Mouse (Mus musculus) liver, postnatal 0 days (tissue): ENCODE results near the gene Nr6a1. TPM values are rescaled to one million over a fixed set of nuclear protein-coding genes. Genes with fewer than 3 reads are reported as not detected.

Experiments
- ATAC-seq: fragments of 200-750 bp; cut with Nextera tagmentation; 2 replicates; pipeline ENCODE4 v1.8.0; 2017; ENCODE audit warnings: mild to moderate bottlenecking, moderate library complexity
- DNase-seq: peaks from one replicate; pipeline ENCODE4 v3.0.0-alpha.2; 2016
- H3K27ac ChIP-seq: fragments of 300-500 bp; sonication (generic); 2 replicates; pipeline ENCODE4 v1.5.1; 2014; ENCODE audit warnings: antibody characterized with exemption, moderate library complexity, mild to moderate bottlenecking, low read depth
- H3K27me3 ChIP-seq: fragments of 300-500 bp; sonication (generic); 2 replicates; pipeline ENCODE4 v1.6.1; 2014; ENCODE audit warnings: low read length, control low read depth, mixed read lengths; ENCODE audit not compliant: insufficient read depth
- H3K36me3 ChIP-seq: fragments of 300-500 bp; sonication (generic); replicated peaks from 2 replicates; pipeline ENCODE4 v1.6.1; 2014; ENCODE audit warnings: mild to moderate bottlenecking, control low read depth, low read length, moderate library complexity, mixed read lengths; ENCODE audit not compliant: insufficient read depth
- H3K4me1 ChIP-seq: fragments of 300-500 bp; sonication (generic); 2 replicates; pipeline ENCODE4 v1.6.1; 2014; ENCODE audit warnings: antibody characterized with exemption, mild to moderate bottlenecking, control low read depth; ENCODE audit not compliant: insufficient read depth
- H3K4me2 ChIP-seq: fragments of 300-500 bp; sonication (generic); 2 replicates; pipeline ENCODE4 v1.6.1; 2014; ENCODE audit warnings: low read depth, mild to moderate bottlenecking, low read length, moderate library complexity, mixed read lengths
- H3K4me3 ChIP-seq: fragments of 300-500 bp; sonication (generic); 2 replicates; pipeline ENCODE4 v1.5.1; 2014; ENCODE audit warnings: low read depth, low read length
- H3K9ac ChIP-seq: fragments of 300-500 bp; sonication (generic); replicated peaks from 2 replicates; pipeline ENCODE4 v1.6.1; 2014; ENCODE audit warnings: mild to moderate bottlenecking, moderate library complexity
- H3K9me3 ChIP-seq: fragments of 300-500 bp; sonication (generic); 2 replicates; pipeline ENCODE4 v1.6.1; 2016; ENCODE audit warnings: mild to moderate bottlenecking, control low read depth, low read length, mixed read lengths
- CTCF ChIP-seq: sonication (generic); IDR thresholded peaks from 2 replicates; pipeline ENCODE4 v1.5.1; 2016; ENCODE audit warnings: antibody characterized with exemption, low read depth
- EP300 ChIP-seq: IDR thresholded peaks from 2 replicates; pipeline ENCODE4 v1.6.1; 2016; ENCODE audit warnings: antibody characterized with exemption, low read depth, mild to moderate bottlenecking
- WGBS: fragments of 180-500 bp; shearing (Covaris S2); extraction: QIAGEN DNeasy Blood & Tissue Kit; methylation state at CpG from one replicate; pipeline ENCODE4 v1.1.7; 2014; ENCODE audit not compliant: insufficient replicate concordance; 5-methylcytosine and 5-hydroxymethylcytosine counted together
- polyA plus RNA-seq: library from polyadenylated mRNA; unstranded; fragments of >200 nt; fragmentation: Nextera tagmentation; extraction: Ambion mirVana; gene quantifications from 2 replicates; pipeline ENCODE4 v1.2.1, GENCODE M21; 2015

Nr6a1 gene
- polyA plus RNA-seq: 0.83 and 1.1 TPM in 2 replicates

GRCm38 (mm10) chr2:38927115-38927979, at the start of gene Nr6a1:
Nr6a1 (minus strand) TSS chr2:38927688.
- H3K4me1 ChIP-seq: peaks cover 22% of the 10 kb centered on the region
- H3K27ac ChIP-seq: peak within 1 kb of the TSS; percentile 52
- 7% methylated on average over 19 of the region's 19 CpGs for WGBS
- no peak for TF ChIP-seq EP300
- TF ChIP-seq CTCF: peak; percentile 91
- H3K4me3 ChIP-seq: peak within 1 kb of the TSS; percentile 79
- peak; percentile 79 for DNase-seq
- H3K4me2 ChIP-seq: peak within 1 kb of the TSS; percentile 99
- no peaks in the 10 kb centered on the region for H3K9me3 ChIP-seq
- H3K27me3 ChIP-seq: peaks cover 22% of the 10 kb centered on the region
- ATAC-seq: peak; percentile 58
- H3K9ac ChIP-seq: no peak within 1 kb of the TSS; the same call in 1 of the 2 replicates
- no peaks in the 10 kb centered on the region for H3K36me3 ChIP-seq

GRCm38 (mm10) chr2:38975941-38976805, 48.7 kb upstream of the Nr6a1 start:
- Histone ChIP-seq H3K27ac (no peak overlapping the region), H3K4me1 (no peaks in the 10 kb centered on the region), H3K27me3 (no peaks in the 10 kb centered on the region), H3K36me3 (no peaks in the 10 kb centered on the region), H3K9ac (no peak overlapping the region), H3K9me3 (no peaks in the 10 kb centered on the region), H3K4me2 (no peak overlapping the region), H3K4me3 (no peak overlapping the region)
- ATAC-seq (peak; percentile 73), DNase-seq (no peak)
- 76% methylated on average over 20 of the region's 21 CpGs for WGBS
- no peak for TF ChIP-seq CTCF
- TF ChIP-seq EP300: no peak

- no peaks in the 10 kb centered on the region for H3K36me3 ChIP-seq
- 77% methylated on average over 3 of the region's 3 CpGs for WGBS
- no peak overlapping the region for H3K4me3 ChIP-seq
- H3K4me2 ChIP-seq: no peak overlapping the region
- no peaks in the 10 kb centered on the region for H3K9me3 ChIP-seq
- no peak overlapping the region for H3K27ac ChIP-seq
- ATAC-seq (no peak; the same call in 1 of the 2 replicates), DNase-seq (no peak)
- H3K9ac ChIP-seq: no peak overlapping the region
- TF ChIP-seq EP300 (no peak), CTCF (no peak)
- H3K27me3 ChIP-seq: no peaks in the 10 kb centered on the region
- peaks cover 2% of the 10 kb centered on the region; the same call in 1 of the 2 replicates for H3K4me1 ChIP-seq
These were observed 47.7 kb upstream of the Nr6a1 start for GRCm38 (mm10) chr2:38975181-38975580.

GRCm38 (mm10) chr2:38974171-38974570, 46.7 kb upstream of the Nr6a1 start:
- Histone ChIP-seq H3K27me3 (no peaks in the 10 kb centered on the region), H3K9me3 (no peaks in the 10 kb centered on the region), H3K4me1 (peaks cover 8% of the 10 kb centered on the region; the same call in 1 of the 2 replicates), H3K4me3 (no peak overlapping the region), H3K4me2 (no peak overlapping the region), H3K36me3 (no peaks in the 10 kb centered on the region), H3K9ac (no peak overlapping the region), H3K27ac (no peak overlapping the region)
- DNase-seq: no peak
- WGBS: 48% methylated on average over 2 of the region's 2 CpGs
- ATAC-seq: no peak
- TF ChIP-seq EP300: no peak
- no peak for TF ChIP-seq CTCF

GRCm38 (mm10) chr2:38973701-38974100, 46.2 kb upstream of the Nr6a1 start:
- H3K4me1 ChIP-seq: peaks cover 8% of the 10 kb centered on the region; the same call in 1 of the 2 replicates
- no peak for TF ChIP-seq EP300
- TF ChIP-seq CTCF: no peak
- H3K27ac ChIP-seq: no peak overlapping the region
- DNase-seq (no peak), ATAC-seq (no peak)
- no peaks in the 10 kb centered on the region for H3K9me3 ChIP-seq
- no peak overlapping the region for H3K4me2 ChIP-seq
- WGBS: 73% methylated on average over 7 of the region's 7 CpGs
- no peak overlapping the region for H3K4me3 ChIP-seq
- no peaks in the 10 kb centered on the region for H3K36me3 ChIP-seq
- no peaks in the 10 kb centered on the region for H3K27me3 ChIP-seq
- H3K9ac ChIP-seq: no peak overlapping the region

- TF ChIP-seq CTCF: 0 out of 2 replicates have a peak, but pooled peaks have one; percentile 9
- TF ChIP-seq EP300: no peak
- DNase-seq (no peak), ATAC-seq (no peak)
- H3K4me2 ChIP-seq: no peak overlapping the region
- H3K4me3 ChIP-seq: no peak overlapping the region
- no peak overlapping the region for H3K27ac ChIP-seq
- no peaks in the 10 kb centered on the region for H3K9me3 ChIP-seq
- H3K4me1 ChIP-seq: peaks cover 8% of the 10 kb centered on the region; the same call in 1 of the 2 replicates
- H3K36me3 ChIP-seq: no peaks in the 10 kb centered on the region
- H3K27me3 ChIP-seq: no peaks in the 10 kb centered on the region
- H3K9ac ChIP-seq: no peak overlapping the region
- 19% methylated on average over 2 of the region's 2 CpGs for WGBS
These were observed 45.7 kb upstream of the Nr6a1 start for GRCm38 (mm10) chr2:38973223-38973622.
